Mouse (Mus musculus): ENCODE results near the gene Ropn1l.

Ropn1l gene

DNA sequence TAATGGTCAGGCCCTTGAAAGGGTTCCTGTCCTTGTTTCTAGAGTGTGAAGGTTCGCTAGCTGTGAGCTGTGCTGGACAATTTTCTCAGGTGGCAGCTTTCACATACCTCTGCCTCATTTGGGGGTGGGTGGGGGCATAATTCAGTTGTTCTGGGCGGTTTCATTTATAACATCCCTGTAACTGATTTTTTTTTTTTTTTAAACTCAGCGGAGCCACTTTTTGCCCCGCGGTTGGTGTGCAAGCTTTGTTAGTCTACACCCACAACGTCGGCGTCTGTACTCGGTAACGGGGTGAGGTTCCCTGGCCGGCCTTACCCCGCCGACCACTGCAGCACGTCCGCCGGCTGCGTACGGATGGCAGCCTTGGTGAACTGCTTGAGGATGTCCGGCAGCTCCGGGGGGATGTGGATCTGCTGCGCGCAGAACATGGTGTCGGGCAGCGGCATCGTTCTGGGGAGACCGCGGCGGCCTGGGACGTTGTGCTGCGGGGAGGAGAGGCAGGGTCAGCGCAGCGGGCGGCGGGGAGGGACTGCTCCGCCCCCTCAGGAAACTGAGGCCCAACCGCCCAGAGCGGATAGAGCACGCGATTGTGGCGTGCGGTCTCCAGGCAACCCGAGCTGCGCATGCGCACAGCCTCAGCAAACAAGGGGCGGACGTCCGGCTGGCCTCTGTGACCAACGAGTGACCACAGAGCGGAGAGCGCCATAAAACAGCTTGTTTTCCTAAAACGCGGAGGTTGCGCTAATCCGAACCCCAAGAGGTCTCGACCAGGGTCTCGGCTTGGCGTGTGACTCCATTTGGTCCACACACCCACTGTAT, at the start of gene Ropn1l:
Ropn1l (minus strand) TSS at position 640 of the 819 bp plus-strand sequence.
- DNase-seq (ENCODE audit: low spot score in 2 of 2) = peak; percentile 91 to 93

DNA sequence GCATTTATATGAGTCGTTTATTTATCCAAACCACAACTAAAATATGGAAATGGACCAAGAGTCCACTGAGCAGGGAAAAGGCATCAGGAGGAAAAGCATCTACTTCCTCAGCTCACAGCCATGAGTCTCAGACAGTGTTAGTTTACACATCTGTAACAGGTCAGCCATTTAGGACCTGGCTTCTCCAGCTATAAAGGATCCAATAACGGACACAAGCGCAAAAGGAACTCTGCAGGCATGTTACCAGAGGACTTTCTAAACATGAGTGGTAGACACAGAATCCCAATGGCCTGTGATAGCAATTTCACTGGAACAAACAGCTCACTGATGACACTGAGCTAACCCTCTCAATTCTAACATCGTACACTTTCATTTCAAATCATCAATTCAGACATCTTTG, 49.5 kb upstream of the Ropn1l start:
- no peak for DNase-seq (ENCODE audit: low spot score in 2 of 2)

DNA sequence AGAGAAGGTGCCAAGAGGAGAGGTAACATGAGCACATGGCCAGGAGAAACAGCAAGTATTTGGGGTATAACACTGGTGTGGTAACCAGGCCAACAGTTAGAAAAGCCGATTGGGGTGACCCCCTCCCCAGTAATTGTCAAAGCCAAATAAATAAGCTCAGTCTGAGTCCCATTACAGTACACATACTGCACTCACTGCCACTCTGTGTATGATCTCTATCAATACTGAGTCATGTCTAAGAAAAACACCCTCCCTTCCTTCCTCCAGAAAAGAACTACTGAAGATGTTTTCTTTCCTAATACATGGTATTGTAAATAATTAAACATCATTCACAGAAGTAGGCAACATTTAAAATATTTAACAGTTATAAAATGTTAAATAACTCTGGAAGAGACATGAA, 48.8 kb upstream of the Ropn1l start:
- DNase-seq (ENCODE audit: low spot score in 2 of 2) = no peak

DNA sequence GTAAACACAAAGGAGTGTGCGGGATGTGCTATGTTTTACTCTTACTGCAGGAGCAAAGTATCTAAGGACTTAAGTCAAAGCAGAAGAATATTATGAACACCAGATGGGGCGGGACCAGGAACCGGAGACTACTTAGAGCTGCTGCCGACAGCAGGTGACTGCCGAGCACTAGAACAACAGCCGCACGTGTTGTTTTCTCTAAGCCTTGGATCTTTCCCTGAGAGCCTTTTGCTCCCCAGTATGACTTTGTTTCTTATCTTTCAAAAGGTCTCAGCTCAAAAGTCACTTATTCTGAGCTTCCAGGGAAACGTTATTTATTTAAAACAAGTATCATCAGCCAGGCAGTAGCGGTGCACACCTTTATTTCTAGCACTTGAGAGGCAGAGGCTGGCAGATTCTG, 41.3 kb upstream of the Ropn1l start:
- DNase-seq (ENCODE audit: low spot score in 2 of 2) = no peak

DNA sequence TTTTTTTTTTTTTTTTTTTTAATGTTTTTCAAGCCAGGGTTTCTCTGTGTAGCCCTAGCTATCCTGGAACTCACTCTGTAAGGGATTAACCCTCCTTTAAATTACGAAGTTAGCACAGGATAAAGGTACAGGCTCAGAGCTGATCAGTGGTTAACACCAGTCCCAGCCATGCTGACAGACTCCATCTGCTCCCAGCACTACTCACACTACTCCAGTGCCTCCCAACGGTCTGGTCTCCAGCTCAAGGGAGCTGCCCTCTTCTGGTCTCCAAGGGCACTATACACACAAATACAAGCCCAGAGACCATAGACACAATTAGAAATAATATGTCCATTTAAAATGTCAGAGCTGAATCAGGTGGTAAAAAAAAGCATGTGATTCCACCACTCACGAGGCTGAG, 40.8 kb upstream of the Ropn1l start:
- DNase-seq (ENCODE audit: low spot score in 2 of 2) = no peak

DNA sequence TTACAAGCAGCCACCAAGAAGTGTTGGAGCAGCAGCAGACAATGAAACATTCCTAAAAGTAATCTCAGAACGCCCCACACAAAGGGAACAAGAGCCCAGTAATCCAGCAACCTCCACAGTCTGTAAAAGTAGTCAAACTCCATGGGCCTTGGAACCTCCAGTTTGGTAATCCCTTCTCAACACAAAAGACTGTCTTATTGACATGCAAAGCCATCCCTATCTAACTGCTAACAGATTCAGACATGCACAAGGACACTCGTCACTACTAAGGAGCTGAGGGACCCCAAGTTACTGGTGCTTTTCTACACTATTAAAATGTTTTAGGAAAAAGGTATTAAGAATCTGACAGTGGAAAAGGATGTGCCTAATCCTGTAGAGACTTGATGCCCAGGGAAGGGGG, 33.9 kb upstream of the Ropn1l start:
- DNase-seq (ENCODE audit: low spot score in 2 of 2) = no peak

DNA sequence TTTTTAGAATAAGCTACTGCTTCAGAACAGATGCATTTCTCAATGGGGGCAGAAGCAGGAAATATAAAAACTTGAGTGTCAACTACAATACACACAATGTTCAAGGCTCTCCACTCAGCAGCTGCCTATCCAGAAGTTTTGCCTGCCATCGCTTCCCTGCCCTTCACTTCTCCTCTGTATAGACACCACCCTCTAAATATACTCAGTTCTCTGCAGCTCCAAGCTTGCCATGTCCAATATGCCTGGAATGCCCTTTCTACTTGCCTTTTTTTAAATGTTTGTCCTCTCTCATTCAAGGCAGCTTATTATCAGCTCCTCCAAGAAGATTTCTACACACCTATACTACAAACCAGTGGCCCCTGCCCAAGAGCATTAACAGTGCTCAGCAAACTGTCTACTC, 23.1 kb upstream of the Ropn1l start:
- DNase-seq (ENCODE audit: low spot score in 2 of 2) = no peak

DNA sequence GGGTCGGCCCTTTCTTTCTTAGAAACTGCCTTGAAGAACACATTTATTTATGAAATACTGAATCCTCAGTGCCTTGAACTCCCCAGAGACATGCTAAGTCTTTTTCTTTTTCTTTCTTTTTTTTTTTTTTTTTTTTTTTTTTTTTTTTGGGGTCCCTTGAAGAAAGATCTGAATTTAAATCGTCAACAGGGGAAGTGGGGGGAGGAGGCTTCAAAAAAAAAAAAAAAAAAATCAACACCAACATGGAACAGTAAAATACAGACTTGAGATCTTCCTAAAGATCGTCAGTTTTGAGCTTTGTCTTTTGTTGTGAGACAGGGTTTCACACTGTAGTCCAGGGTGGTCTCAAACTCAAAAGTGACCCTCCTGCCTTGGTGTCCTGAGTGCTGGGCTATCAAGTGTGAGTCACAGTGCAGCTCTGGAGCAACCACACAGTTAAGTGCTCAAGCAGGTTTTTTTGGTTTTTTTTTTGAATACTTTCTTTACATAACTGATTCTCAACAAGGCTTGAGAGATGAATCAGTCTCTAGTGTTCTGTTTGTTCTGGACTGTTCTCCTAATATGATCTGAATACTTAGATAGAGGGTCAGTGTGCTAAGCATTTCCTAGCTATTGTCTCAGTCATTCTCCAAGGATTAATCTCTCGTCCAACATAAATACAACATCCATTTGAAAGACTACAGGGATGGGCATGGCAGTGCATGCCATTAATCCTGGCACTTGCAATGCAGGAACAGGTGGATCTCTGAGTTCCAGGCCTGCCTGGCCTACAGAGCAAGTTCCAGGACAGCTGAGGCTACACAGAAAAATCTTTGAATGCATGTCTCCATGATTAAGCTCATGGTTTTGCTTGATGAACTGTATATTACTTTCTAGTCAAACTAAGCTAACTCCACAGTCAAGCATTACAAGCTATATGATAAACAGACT, 19.4 kb upstream of the Ropn1l start:
- DNase-seq (ENCODE audit: low spot score in 2 of 2) = no peak

DNA sequence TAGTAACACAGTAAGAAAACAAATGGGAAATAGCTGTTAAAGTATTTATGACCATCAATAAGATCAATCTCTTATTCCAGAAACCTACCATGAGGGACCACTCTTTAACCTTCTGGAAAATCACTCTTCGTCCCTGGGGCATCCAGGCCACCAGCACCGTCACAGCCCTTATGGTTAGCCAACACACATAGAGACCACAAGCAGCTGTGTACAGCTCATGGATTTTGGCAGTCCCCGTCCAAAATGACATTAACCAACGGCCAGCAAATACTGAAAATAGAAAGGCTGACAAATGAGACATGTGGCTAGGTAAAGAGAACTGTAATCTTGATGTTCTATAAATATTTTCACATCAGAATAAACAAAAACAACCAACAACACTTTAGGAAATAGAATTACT, 18.0 kb upstream of the Ropn1l start:
- DNase-seq (ENCODE audit: low spot score in 2 of 2) = no peak

DNA sequence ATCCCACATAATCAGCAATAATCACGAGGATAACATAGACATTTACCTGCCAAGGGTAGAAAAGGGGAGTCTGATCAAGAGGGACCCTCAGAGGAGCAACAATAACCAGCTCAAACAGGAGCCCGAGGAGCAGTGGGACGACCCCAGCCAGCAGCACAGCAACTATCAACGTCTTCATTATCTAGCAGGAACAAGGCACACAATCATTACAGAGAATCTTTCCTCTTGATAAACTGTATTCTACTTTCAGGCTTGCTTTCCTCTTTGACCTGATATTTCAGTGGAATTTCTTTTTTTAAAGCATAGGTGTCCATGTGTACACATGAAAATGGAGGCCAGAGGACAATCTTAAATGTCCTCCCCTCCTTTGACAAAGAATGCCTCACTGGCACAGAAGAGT, 16.0 kb upstream of the Ropn1l start:
- no peak for DNase-seq (ENCODE audit: low spot score in 2 of 2)

DNA sequence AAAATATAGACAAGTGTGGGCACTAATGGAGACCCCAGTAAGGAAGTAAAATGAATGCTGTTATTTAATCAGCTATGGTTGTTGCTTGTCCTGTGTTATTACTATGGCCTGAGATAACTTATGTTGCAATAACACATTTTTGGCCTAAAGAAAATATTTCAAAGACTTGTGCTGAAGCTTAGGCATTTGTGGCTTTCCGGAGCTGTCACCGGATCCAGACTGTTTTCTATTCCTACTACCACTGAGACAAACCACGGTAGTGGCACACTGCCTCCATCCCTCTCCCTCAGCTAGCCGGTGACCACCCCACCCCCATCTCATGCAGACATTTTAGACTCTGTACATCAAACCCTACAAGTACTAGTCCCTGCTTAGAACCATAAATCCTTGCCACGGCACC, 15.3 kb upstream of the Ropn1l start:
- DNase-seq (ENCODE audit: low spot score in 2 of 2) = no peak

DNA sequence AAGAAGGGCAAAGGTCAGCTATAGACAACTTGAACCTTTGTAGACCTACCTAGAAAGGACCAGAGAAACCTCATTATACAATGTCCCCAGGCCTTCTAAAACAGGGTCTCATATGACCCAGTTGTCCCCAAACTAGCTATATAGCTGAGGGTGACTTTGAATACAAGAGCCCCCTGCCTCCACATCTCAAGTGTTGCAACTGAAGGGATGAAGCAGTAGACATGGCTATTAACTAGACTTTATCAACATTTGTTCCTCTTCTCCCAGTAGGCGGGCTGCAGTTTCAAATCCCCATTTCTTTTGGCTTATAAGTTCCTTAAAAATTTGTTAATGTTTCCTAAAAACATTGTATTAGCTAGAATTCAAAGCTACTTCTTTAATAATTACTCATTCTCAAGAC, 13.2 kb upstream of the Ropn1l start:
- DNase-seq (ENCODE audit: low spot score in 2 of 2) = no peak

DNA sequence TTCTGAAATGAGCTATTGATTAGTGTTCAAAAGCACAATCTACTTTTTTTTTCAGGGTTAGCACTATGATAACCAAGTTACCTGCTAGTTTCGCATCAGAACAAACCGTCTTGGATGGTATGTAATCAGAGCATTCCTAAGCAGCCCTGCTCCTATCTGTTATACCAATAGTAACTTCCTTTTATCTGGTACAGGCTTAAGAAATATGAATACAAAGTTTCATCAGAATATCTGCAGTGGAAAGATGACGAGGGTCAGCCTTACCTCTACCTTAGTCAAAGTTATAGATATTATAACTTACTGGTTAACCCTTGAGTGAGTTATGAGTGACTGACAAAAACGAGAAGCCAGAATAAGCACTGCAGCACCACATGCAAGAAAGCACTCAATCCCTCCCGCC, 12.8 kb upstream of the Ropn1l start:
- DNase-seq (ENCODE audit: low spot score in 2 of 2) = no peak

DNA sequence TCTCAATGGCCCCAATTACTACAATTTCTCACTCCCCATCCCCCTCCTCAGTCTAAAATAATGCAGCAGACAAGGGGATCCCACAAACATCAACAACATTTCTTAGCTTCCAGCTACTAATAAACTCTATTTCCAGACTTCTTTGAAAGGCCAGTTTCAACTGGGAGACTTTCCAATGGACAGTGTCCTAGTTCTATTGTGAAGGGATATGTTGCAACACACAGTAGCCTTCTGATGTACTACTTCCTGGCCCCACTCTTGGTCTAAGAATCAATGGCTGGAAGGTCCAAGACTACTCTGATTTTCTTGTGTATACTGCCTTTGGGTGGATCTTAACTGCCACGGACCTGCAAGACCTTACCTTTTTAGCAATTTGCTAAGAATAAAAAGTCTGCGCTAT, 12.3 kb upstream of the Ropn1l start:
- DNase-seq (ENCODE audit: low spot score in 2 of 2) = no peak

DNA sequence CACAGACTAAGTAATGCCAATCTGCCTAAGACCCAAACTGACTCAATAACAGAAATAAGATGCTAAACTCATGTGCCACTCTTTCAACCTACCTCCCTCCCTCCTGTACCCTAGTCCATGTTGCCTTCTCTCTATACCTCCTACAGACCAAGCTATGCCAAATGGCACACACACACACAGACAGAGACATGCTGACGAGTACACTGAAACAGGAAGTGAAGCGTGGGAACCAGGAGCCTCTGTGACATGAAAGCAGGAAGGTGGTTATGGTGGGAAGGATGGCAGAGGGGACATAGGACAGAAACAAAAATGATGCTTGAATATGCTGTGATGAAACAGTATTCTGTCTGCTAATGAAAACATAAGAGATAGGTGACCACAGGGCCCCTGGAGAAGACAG, 7.0 kb upstream of the Ropn1l start:
- no peak for DNase-seq (ENCODE audit: low spot score in 2 of 2)

DNA sequence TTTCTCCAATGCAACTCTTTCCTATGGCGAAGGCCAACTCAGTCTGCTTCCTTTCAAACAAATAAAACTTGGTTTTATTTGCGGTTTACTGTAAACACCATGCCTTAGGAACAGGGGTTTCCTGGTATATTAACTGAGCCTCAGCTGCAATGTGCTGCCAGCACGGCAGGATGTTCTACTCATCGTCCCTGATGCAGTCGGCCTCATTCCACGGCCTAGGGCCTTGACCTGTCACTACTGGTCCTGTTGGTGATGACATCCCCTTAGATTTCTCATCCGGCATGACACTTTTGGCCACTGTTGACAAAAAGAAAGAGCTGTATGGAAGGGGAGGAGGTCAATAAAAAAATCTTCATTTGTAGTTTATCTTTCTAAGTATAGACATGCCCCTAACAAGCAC, 4.5 kb upstream of the Ropn1l start:
- DNase-seq (ENCODE audit: low spot score in 2 of 2) = no peak

DNA sequence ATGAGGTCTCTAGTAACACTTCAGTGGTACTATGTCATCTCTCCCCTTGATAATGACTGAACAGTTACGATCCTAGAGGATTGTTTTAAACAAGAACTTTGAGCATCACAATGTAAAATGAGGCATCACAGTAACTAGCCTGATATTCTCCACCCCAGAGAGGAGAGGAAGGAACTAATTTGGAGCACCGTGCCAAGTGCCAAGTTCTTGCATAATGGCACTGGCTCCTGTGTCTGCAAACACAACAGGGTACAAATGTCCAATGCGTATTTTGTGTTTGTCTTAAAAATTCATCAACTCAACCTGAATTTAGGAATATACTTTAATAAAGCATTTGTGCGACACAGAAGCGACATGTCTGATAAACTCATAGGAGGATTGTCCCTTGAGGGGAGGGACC, 2.8 kb upstream of the Ropn1l start:
- DNase-seq (ENCODE audit: low spot score in 2 of 2) = no peak

DNA sequence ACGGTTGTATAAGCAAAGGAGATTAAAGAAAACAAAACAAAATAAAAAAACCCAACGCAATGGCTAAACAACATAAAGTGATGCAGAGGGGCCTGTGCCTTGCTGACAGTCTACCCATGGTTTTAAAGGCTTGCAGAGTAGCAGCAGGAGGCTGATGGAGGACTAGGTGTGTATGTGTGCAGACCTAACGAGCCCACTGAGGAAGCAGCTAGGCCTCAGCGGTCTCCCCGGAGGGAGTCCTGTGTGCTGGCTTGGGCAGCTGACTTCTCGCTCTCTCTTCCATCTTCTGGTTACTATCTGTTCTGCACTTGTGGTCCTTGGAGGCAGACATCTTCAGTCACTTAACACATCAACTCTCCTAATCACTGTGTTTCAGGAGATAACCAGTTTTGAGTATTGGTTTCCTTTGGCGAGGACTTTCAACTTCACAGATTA, 1.3 kb upstream of the Ropn1l start:
- DNase-seq (ENCODE audit: low spot score in 2 of 2) = no peak

DNA sequence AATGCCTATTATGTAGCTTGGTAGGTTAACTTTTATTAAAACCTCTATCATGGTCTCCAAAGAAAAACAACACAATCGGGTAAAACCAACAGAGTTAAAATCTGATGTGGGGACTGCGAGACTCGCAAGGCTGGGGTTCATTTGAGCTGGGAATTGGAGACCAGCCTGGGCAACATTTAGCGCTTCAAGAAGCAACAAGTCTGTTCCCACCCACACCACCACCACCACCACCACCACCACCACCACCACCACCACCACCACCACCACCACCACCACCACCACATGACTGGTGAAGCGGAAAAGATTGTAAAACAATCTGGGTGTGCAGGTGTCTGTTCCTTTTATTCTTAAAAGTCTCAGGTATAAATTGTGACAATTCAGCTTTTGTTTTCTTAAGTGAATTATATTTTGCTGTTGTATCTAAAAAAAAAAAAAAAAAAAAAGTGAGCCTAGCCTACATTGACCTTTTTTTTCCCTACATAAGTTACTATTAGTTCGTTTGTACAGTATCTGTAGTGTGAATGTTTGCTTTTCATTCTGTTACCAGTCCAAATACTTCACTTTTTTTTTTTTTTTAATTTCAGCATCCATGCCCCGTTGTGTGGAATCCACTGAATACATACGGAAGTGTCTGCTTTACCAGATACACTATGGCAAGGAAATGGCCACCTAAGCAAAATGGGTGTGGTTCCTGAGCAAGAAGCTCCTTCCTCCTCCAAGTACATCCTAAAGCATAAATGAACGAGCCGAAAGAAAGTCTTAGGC, 741 bp upstream of the Ropn1l start:
- DNase-seq (ENCODE audit: low spot score in 2 of 2) = no peak

DNA sequence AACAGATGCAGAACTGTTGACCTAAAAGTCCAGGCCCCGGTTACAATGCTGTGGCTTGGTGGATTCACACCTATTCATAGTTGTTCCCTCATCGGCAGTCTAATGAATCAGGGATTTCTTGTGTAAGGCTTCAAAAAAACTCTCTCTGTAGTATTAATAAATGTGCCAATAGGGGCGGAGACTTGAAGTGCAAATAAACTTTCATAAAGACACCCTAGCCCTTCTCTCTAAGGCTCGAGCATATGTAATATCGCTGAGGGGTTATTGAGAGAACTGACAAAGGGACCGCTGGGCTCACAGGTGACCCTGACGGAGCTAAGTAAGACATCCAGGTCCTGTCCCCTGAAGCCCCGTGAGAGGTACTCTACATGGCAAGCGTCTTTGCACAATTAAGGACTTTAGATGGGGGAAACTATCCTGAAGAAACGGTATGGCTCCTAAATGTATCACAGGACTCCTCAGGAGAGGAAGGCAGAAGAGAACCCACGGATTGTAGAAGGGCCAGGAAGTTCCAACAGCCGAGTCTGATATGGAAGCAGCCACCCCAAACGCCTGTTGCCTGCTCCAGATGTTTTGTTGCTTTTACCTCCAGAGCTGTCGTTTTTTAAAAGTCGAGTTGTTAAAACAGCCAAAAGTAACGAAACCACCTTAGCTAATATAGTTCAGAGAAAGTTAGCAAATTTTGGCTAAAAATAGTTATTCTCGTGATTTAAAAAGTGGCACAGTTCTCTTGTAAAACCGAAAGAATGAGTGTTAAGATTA, 1.0 kb downstream of the Ropn1l start:
- no peak for DNase-seq (ENCODE audit: low spot score in 2 of 2)

DNA sequence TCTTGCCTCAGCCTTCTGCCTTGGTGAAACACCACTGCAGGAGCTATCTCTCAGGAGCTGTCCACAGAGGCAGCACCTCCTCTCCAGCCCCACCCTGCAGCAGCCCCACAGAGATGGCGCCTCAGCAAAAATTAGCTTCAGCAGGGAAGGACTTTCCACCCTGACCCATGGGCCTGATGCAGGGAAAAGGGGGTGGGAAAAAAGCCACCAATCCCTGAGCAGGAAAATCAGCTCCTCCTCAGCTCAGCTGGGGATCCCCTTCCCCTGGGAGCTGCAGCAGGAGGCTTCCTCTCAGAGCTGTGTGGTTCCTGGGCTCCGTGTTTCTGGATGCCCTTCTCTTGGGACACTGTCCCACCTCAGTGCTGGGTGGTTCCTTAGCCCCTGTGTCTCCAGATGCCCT, 3.8 kb downstream of the Ropn1l start:
- DNase-seq (ENCODE audit: low spot score in 2 of 2) = no peak

Data from heart, adult 9 months (tissue).